Mouse (Mus musculus) ES-E14 (cell line): ENCODE data around the gene Wap. TPM values are rescaled to one million over a fixed set of nuclear protein-coding genes. Genes with fewer than 3 reads are reported as not detected.

ENCODE experiments used
- DNase-seq: peaks from one replicate; pipeline ENCODE4 v3.0.0-alpha.2; 2013; ENCODE audit warnings: low read depth, low spot score
- H3K27ac ChIP-seq: 2 replicates; pipeline ENCODE4 v1.5.1; 2012; ENCODE audit warnings: low read depth, mild to moderate bottlenecking, low read length, moderate library complexity, mixed read lengths; ENCODE audit not compliant: poor library complexity, insufficient read depth, severe bottlenecking
- H3K36me3 ChIP-seq: 2 replicates; pipeline ENCODE4 v1.6.1; 2012; ENCODE audit warnings: mild to moderate bottlenecking, low read length, moderate library complexity, mixed read lengths; ENCODE audit not compliant: control insufficient read depth, poor library complexity, insufficient read depth, severe bottlenecking
- H3K4me1 ChIP-seq, 2 experiments: fragments of 150-350 bp in 1 of 2; sonication (generic) in 1 of 2; 2 replicates each; pipeline ENCODE4 v1.6.1; 2012; ENCODE audit warnings: low read length in 2 of 2, mild to moderate bottlenecking in 1 of 2, mixed read lengths in 1 of 2; ENCODE audit not compliant: control insufficient read depth in 2 of 2, insufficient read depth in 2 of 2, poor library complexity in 1 of 2
- H3K4me3 ChIP-seq, 2 experiments: fragments of 150-350 bp in 1 of 2; sonication (generic) in 1 of 2; 2 replicates each; pipeline ENCODE4 v1.5.1; 2012; ENCODE audit warnings: low read length in 2 of 2, low read depth in 1 of 2, mild to moderate bottlenecking in 1 of 2, mixed read lengths in 1 of 2; ENCODE audit not compliant: insufficient read depth in 1 of 2, poor library complexity in 1 of 2, severe bottlenecking in 1 of 2
- H3K9ac ChIP-seq: 2 replicates; pipeline ENCODE4 v1.6.1; 2012; ENCODE audit warnings: low read depth, mild to moderate bottlenecking, low read length, mixed read lengths; ENCODE audit not compliant: poor library complexity, insufficient read depth, severe bottlenecking
- H3K9me3 ChIP-seq: fragments of 150-350 bp; sonication (generic); 2 replicates; pipeline ENCODE4 v1.6.1; 2012; ENCODE audit warnings: low read depth, mild to moderate bottlenecking, low read length; ENCODE audit not compliant: control insufficient read depth, insufficient read depth
- CHD2 ChIP-seq: IDR thresholded peaks from 2 replicates; pipeline ENCODE4 v1.6.1; 2014; ENCODE audit warnings: mild to moderate bottlenecking, low read depth, low read length, inconsistent platforms
- HCFC1 ChIP-seq: IDR thresholded peaks from 2 replicates; pipeline ENCODE4 v1.6.1; 2012; ENCODE audit warnings: low read length, inconsistent platforms, borderline replicate concordance; ENCODE audit not compliant: insufficient read depth
- MAFK ChIP-seq: IDR thresholded peaks from 2 replicates; pipeline ENCODE4 v1.6.1; 2014; ENCODE audit warnings: mild to moderate bottlenecking, low read depth, low read length, inconsistent platforms; ENCODE audit not compliant: insufficient read depth
- ZC3H11A ChIP-seq: IDR thresholded peaks from 2 replicates; pipeline ENCODE4 v1.6.1; 2012; ENCODE audit warnings: low read depth, mild to moderate bottlenecking, inconsistent platforms, low read length, borderline replicate concordance
- ZNF384 ChIP-seq: IDR thresholded peaks from 2 replicates; pipeline ENCODE4 v1.6.1; 2012; ENCODE audit warnings: low read depth, low read length, inconsistent platforms
- in situ Hi-C, 2 experiments: fragments of 600-800 bp; cut with MboI; formaldehyde crosslinking; loops; one replicate each; pipeline ENCODE4 v1.15.1; 2025; ENCODE audit warnings: low sequenced_read_pairs in 2 of 2, inconsistent platforms in 1 of 2; ENCODE audit not compliant: unreplicated experiment in 2 of 2
- total RNA-seq: library from RNA; depleted of rRNA; stranded (reverse); fragments of 300-350 nt; gene quantifications from 2 replicates; pipeline ENCODE4 v1.2.3, GENCODE M21; 2012

Wap gene
- total RNA-seq, 1 experiment: not detected

- TF ChIP-seq CHD2: no peak
- no peak for TF ChIP-seq HCFC1
- TF ChIP-seq ZC3H11A: no peak
- no peak for TF ChIP-seq ZNF384
- TF ChIP-seq MAFK: no peak
- DNase-seq: no peak
- H3K9ac ChIP-seq: no peak overlapping the region
- no peaks in the 10 kb centered on the region for H3K9me3 ChIP-seq
- no peak overlapping the region for H3K4me3 ChIP-seq
- in situ Hi-C loops: loop anchor here in 1 of 2 experiments (25.0 kb wide), 1 partner anchor 492 kb away; no protein-coding TSS in a partner anchor
- H3K4me1 ChIP-seq: no peaks in the 10 kb centered on the region
- no peak overlapping the region for H3K27ac ChIP-seq
- H3K36me3 ChIP-seq: peaks cover 4% of the 10 kb centered on the region; the same call in 1 of the 2 replicates
Measured at GRCm38 (mm10) chr11:6670044-6670443, 31.6 kb upstream of the Wap start.

GRCm38 (mm10) chr11:6669041-6669440, 30.6 kb upstream of the Wap start:
- no peak overlapping the region for H3K9ac ChIP-seq
- TF ChIP-seq MAFK (no peak), CHD2 (no peak), ZNF384 (no peak), ZC3H11A (no peak), HCFC1 (no peak)
- H3K36me3 ChIP-seq: peaks cover 1% of the 10 kb centered on the region; the same call in 1 of the 2 replicates
- H3K9me3 ChIP-seq: no peaks in the 10 kb centered on the region
- in situ Hi-C loops: loop anchor here in 1 of 2 experiments (25.0 kb wide), 1 partner anchor 493 kb away; no protein-coding TSS in a partner anchor
- H3K4me3 ChIP-seq: no peak overlapping the region
- H3K4me1 ChIP-seq: no peaks in the 10 kb centered on the region
- no peak for DNase-seq
- H3K27ac ChIP-seq: no peak overlapping the region

GRCm38 (mm10) chr11:6666634-6667033, 28.2 kb upstream of the Wap start:
- no peak overlapping the region for H3K9ac ChIP-seq
- in situ Hi-C loops: loop anchor here in 1 of 2 experiments (25.0 kb wide), 1 partner anchor 496 kb away; no protein-coding TSS in a partner anchor
- H3K27ac ChIP-seq: no peak overlapping the region
- no peaks in the 10 kb centered on the region for H3K9me3 ChIP-seq
- H3K36me3 ChIP-seq: peaks cover 1% of the 10 kb centered on the region; the same call in 1 of the 2 replicates
- TF ChIP-seq MAFK (peak; percentile 85), CHD2 (no peak)
- H3K4me3 ChIP-seq: no peak overlapping the region
- no peaks in the 10 kb centered on the region for H3K4me1 ChIP-seq
- no peak for DNase-seq

GRCm38 (mm10) chr11:6661206-6661605, 22.8 kb upstream of the Wap start:
- H3K9me3 ChIP-seq: no peaks in the 10 kb centered on the region
- no peak overlapping the region for H3K9ac ChIP-seq
- no peak for DNase-seq
- in situ Hi-C loops: loop anchor here in 1 of 2 experiments (25.0 kb wide), 1 partner anchor 501 kb away; no protein-coding TSS in a partner anchor
- H3K4me3 ChIP-seq: peak overlapping the region in 1 of 2 experiments; percentile 27; a peak in 2 of 4 replicates
- peaks cover 0 to 2% of the 10 kb centered on the region in 2 experiments; a peak in 1 of 4 replicates for H3K4me1 ChIP-seq
- no peak overlapping the region for H3K27ac ChIP-seq
- peaks cover under 1% of the 10 kb centered on the region; the same call in 1 of the 2 replicates for H3K36me3 ChIP-seq
- TF ChIP-seq MAFK (no peak), HCFC1 (no peak), CHD2 (no peak)

DNA sequence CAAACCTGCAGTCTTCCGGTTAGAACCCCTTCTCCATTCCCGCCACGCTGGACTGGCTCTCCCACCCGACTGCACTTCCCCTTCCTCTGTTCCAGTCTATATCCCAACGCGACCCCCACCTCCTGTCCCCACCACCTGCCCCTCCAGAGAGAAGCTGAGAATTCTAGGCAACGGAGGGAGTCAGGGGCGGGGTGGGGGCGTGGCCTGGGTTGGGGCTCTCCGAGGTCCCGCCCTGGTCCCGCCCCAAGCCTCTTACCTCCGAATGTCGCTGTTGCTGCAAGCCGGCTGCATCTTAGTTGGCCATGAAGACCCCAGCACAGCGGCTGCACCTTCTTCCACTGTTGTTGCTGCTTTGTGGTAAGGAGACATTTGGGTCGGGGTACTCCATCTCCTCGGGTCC, 19.8 kb upstream of the Wap start, which contains the start of gene Ramp3:
Gene Ramp3, plus strand, starts transcription at position 251 of the 400 bp plus-strand sequence.
- in situ Hi-C loops: loop anchor here (10.0 to 25.0 kb wide), 3 partner anchors 107 to 517 kb away; no protein-coding TSS in a partner anchor

More for the DNA sequence above, 19.8 kb upstream of the Wap start, which contains the start of gene Ramp3:
- no peak within 1 kb of the TSS for H3K27ac ChIP-seq
- H3K4me3 ChIP-seq: peak within 1 kb of the TSS; percentile 69 to 76
- no peaks in the 10 kb centered on the region for H3K36me3 ChIP-seq
- TF ChIP-seq ZNF384 (no peak), CHD2 (no peak), ZC3H11A (no peak), HCFC1 (no peak), MAFK (no peak)
- DNase-seq: peak; percentile 65
- peak within 1 kb of the TSS; percentile 66; the same call in 1 of the 2 replicates for H3K9ac ChIP-seq
- peaks cover 0 to 2% of the 10 kb centered on the region in 2 experiments; a peak in 1 of 4 replicates for H3K4me1 ChIP-seq
- no peaks in the 10 kb centered on the region for H3K9me3 ChIP-seq
